Mouse (Mus musculus) E14TG2a.4 (cell line): ENCODE data around the gene Lfng.

ENCODE experiments used
- CTCF ChIP-seq: conservative IDR thresholded peaks from 2 replicates; pipeline ENCODE4 v1.5.1; 2014; ENCODE audit warnings: low read length
- NANOG ChIP-seq: IDR thresholded peaks from 2 replicates; pipeline ENCODE4 v1.6.1; 2014; ENCODE audit warnings: borderline replicate concordance, low read length, mixed read lengths

DNA sequence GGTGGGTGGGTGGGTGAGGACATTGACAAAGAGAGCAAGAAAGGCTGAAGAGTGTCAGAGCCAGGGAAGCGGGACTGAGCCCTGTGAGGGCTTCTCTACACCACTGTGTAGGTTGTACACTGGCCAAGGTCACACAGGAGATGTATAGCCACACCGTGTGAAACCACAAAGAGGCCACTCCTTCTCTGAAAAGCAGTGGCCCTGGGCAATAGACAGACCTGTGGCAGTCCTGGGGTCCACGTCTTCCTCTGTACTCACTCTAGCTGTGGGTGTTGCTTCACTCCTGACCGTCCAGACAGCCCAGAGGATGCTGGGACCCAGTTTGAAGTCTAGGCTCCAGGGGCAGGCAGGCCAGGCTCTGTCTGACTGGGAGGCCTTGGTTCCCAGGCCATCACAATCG, 12.3 kb upstream of the Lfng start:
- TF ChIP-seq CTCF (no peak), NANOG (no peak)
